Mouse (Mus musculus) hindbrain, embryonic 12.5 days (tissue): ENCODE results near the gene Atp6v0e. TPM values are rescaled to one million over a fixed set of nuclear protein-coding genes. Genes with fewer than 3 reads are reported as not detected.

Experiments
- ATAC-seq: fragments of 200-750 bp; cut with Nextera tagmentation; 2 replicates; pipeline ENCODE4 v1.8.0; 2017; ENCODE audit warnings: moderate TSS enrichment; ENCODE audit not compliant: low FRiP score
- H3K27ac ChIP-seq: fragments of 300-500 bp; sonication (generic); 2 replicates; pipeline ENCODE4 v1.5.1; 2016; ENCODE audit warnings: mild to moderate bottlenecking
- H3K27me3 ChIP-seq: fragments of 300-500 bp; sonication (generic); 2 replicates; pipeline ENCODE4 v1.6.1; 2016; ENCODE audit warnings: mild to moderate bottlenecking
- H3K36me3 ChIP-seq: fragments of 300-500 bp; sonication (generic); 2 replicates; pipeline ENCODE4 v1.6.1; 2016; ENCODE audit warnings: mild to moderate bottlenecking
- H3K4me1 ChIP-seq: fragments of 300-500 bp; sonication (generic); 2 replicates; pipeline ENCODE4 v1.6.1; 2016
- H3K4me2 ChIP-seq: fragments of 300-500 bp; sonication (generic); replicated peaks from 2 replicates; pipeline ENCODE4 v1.6.1; 2016; ENCODE audit warnings: mild to moderate bottlenecking
- H3K4me3 ChIP-seq: fragments of 300-500 bp; sonication (generic); 2 replicates; pipeline ENCODE4 v1.5.1; 2016; ENCODE audit warnings: mild to moderate bottlenecking
- H3K9ac ChIP-seq: fragments of 300-500 bp; sonication (generic); 2 replicates; pipeline ENCODE4 v1.6.1; 2016; ENCODE audit warnings: mild to moderate bottlenecking, moderate library complexity
- H3K9me3 ChIP-seq: fragments of 300-500 bp; sonication (generic); replicated peaks from 2 replicates; pipeline ENCODE4 v1.6.1; 2016; ENCODE audit warnings: mild to moderate bottlenecking
- WGBS: fragments of 180-500 bp; shearing (Covaris S2); methylation state at CpG from one replicate; pipeline ENCODE4 v1.1.7; 2016; 5-methylcytosine and 5-hydroxymethylcytosine counted together
- polyA plus RNA-seq: library from polyadenylated mRNA; unstranded; fragments of >200 nt; fragmentation: Nextera tagmentation; extraction: Ambion mirVana; gene quantifications from 2 replicates; pipeline ENCODE4 v1.2.1, GENCODE M21; 2016

Gene Atp6v0e
- polyA plus RNA-seq, 1 experiment from 2014 or later: 111 TPM

- Histone ChIP-seq H3K36me3 (no peaks in the 10 kb centered on the region), H3K27ac (peak within 1 kb of the TSS; percentile 87), H3K9me3 (no peaks in the 10 kb centered on the region), H3K27me3 (no peaks in the 10 kb centered on the region), H3K4me1 (peaks cover 2% of the 10 kb centered on the region), H3K4me2 (peak within 1 kb of the TSS; percentile 56), H3K9ac (peak within 1 kb of the TSS; percentile 78), H3K4me3 (peak within 1 kb of the TSS; percentile 87)
- under 1% methylated on average over 41 of the region's 41 CpGs for WGBS
- ATAC-seq: peak; percentile 83
Observed at GRCm38 (mm10) chr17:26715271-26715758, 52.3 kb downstream of the Atp6v0e start, which contains the start of gene Crebrf. Gene Crebrf (plus strand): TSS chr17:26715650.

GRCm38 (mm10) chr17:26715916-26716717 is 53.1 kb downstream of the Atp6v0e start:
- Histone ChIP-seq H3K27ac (peak overlapping the region; percentile 87), H3K4me3 (peak overlapping the region; percentile 87), H3K9ac (peak overlapping the region; percentile 78), H3K4me2 (peak overlapping the region; percentile 56), H3K9me3 (no peaks in the 10 kb centered on the region), H3K36me3 (no peaks in the 10 kb centered on the region), H3K4me1 (peaks cover 2% of the 10 kb centered on the region), H3K27me3 (no peaks in the 10 kb centered on the region)
- under 1% methylated on average over 58 of the region's 75 CpGs for WGBS
- ATAC-seq: peak; percentile 98

GRCm38 (mm10) chr17:26717868-26718267 is 54.8 kb downstream of the Atp6v0e start:
- 57% methylated on average over 2 of the region's 2 CpGs for WGBS
- H3K9me3 ChIP-seq: no peaks in the 10 kb centered on the region

GRCm38 (mm10) chr17:26719405-26719804 is 56.4 kb downstream of the Atp6v0e start:
- Histone ChIP-seq H3K36me3 (no peaks in the 10 kb centered on the region), H3K27ac (no peak overlapping the region), H3K9me3 (no peaks in the 10 kb centered on the region), H3K4me3 (no peak overlapping the region), H3K4me2 (no peak overlapping the region), H3K9ac (no peak overlapping the region), H3K27me3 (no peaks in the 10 kb centered on the region), H3K4me1 (peaks cover 2% of the 10 kb centered on the region)
- ATAC-seq: no peak

More at GRCm38 (mm10) chr17:26717868-26718267, 54.8 kb downstream of the Atp6v0e start:
- ATAC-seq: no peak
- H3K4me3 ChIP-seq: no peak overlapping the region
- H3K4me1 ChIP-seq: peaks cover 2% of the 10 kb centered on the region
- no peak overlapping the region for H3K27ac ChIP-seq
- no peaks in the 10 kb centered on the region for H3K27me3 ChIP-seq
- H3K4me2 ChIP-seq: no peak overlapping the region
- no peak overlapping the region for H3K9ac ChIP-seq
- no peaks in the 10 kb centered on the region for H3K36me3 ChIP-seq

GRCm38 (mm10) chr17:26721802-26722201 is 58.8 kb downstream of the Atp6v0e start:
- H3K4me2 ChIP-seq: no peak overlapping the region
- no peak overlapping the region for H3K4me3 ChIP-seq
- no peak for ATAC-seq
- H3K36me3 ChIP-seq: no peaks in the 10 kb centered on the region
- no peak overlapping the region for H3K27ac ChIP-seq
- H3K9me3 ChIP-seq: no peaks in the 10 kb centered on the region
- peaks cover 1% of the 10 kb centered on the region; the same call in 1 of the 2 replicates for H3K4me1 ChIP-seq
- no peaks in the 10 kb centered on the region for H3K27me3 ChIP-seq
- WGBS: 65% methylated on average over 2 of the region's 2 CpGs
- H3K9ac ChIP-seq: no peak overlapping the region

- Histone ChIP-seq H3K4me3 (no peak overlapping the region), H3K27ac (no peak overlapping the region), H3K9me3 (no peaks in the 10 kb centered on the region), H3K36me3 (no peaks in the 10 kb centered on the region), H3K4me2 (no peak overlapping the region), H3K4me1 (no peaks in the 10 kb centered on the region), H3K27me3 (no peaks in the 10 kb centered on the region), H3K9ac (no peak overlapping the region)
- no peak for ATAC-seq
- WGBS: 52% methylated on average over 1 of the region's 1 CpGs
Observed at GRCm38 (mm10) chr17:26724790-26725189, 61.8 kb downstream of the Atp6v0e start.

- H3K4me3 ChIP-seq: no peak overlapping the region
- H3K9me3 ChIP-seq: no peaks in the 10 kb centered on the region
- H3K27me3 ChIP-seq: no peaks in the 10 kb centered on the region
- H3K9ac ChIP-seq: no peak overlapping the region
- WGBS: 84% methylated on average over 1 of the region's 1 CpGs
- H3K4me2 ChIP-seq: no peak overlapping the region
- no peaks in the 10 kb centered on the region for H3K4me1 ChIP-seq
- no peak overlapping the region for H3K27ac ChIP-seq
- H3K36me3 ChIP-seq: no peaks in the 10 kb centered on the region
- ATAC-seq: no peak
Observed at GRCm38 (mm10) chr17:26726674-26727073, 63.6 kb downstream of the Atp6v0e start.

- Histone ChIP-seq H3K27me3 (no peaks in the 10 kb centered on the region), H3K4me3 (no peak overlapping the region), H3K4me1 (no peaks in the 10 kb centered on the region), H3K9me3 (no peaks in the 10 kb centered on the region), H3K27ac (no peak overlapping the region), H3K36me3 (no peaks in the 10 kb centered on the region), H3K4me2 (no peak overlapping the region), H3K9ac (no peak overlapping the region)
- no peak for ATAC-seq
- 81% methylated on average over 3 of the region's 3 CpGs for WGBS
Observed at GRCm38 (mm10) chr17:26727110-26727755, 64.2 kb downstream of the Atp6v0e start.

GRCm38 (mm10) chr17:26742581-26742980 is 79.5 kb downstream of the Atp6v0e start:
- Histone ChIP-seq H3K9me3 (no peaks in the 10 kb centered on the region), H3K4me1 (no peaks in the 10 kb centered on the region), H3K4me2 (no peak overlapping the region), H3K36me3 (peaks cover 7% of the 10 kb centered on the region; the same call in 1 of the 2 replicates), H3K9ac (no peak overlapping the region), H3K27me3 (no peaks in the 10 kb centered on the region), H3K27ac (no peak overlapping the region), H3K4me3 (no peak overlapping the region)
- WGBS: 52% methylated on average over 4 of the region's 4 CpGs
- no peak for ATAC-seq

- 68% methylated on average over 1 of the region's 1 CpGs for WGBS
- no peaks in the 10 kb centered on the region for H3K4me1 ChIP-seq
- H3K4me3 ChIP-seq: no peak overlapping the region
- no peak overlapping the region for H3K4me2 ChIP-seq
- no peaks in the 10 kb centered on the region for H3K27me3 ChIP-seq
- no peak overlapping the region for H3K27ac ChIP-seq
- H3K36me3 ChIP-seq: peaks cover 7% of the 10 kb centered on the region; the same call in 1 of the 2 replicates
- ATAC-seq: no peak
- no peak overlapping the region for H3K9ac ChIP-seq
- H3K9me3 ChIP-seq: no peaks in the 10 kb centered on the region
Observed at GRCm38 (mm10) chr17:26743294-26743693, 80.3 kb downstream of the Atp6v0e start.
